Mouse (Mus musculus): ENCODE results near the gene Prdx5.
A peak's percentile ranks its signal among the peaks of the same experiment; 100 is the strongest.

Prdx5 gene

GRCm38 (mm10) chr19:6909507-6910289, at the start of gene Prdx5, which contains the start of gene Trmt112:
Gene Prdx5, minus strand, starts transcription at chr19:6910106.
Gene Trmt112, plus strand, starts transcription at chr19:6909698.
- peak; percentile 98 for DNase-seq (ENCODE audit: low read depth, low spot score)

GRCm38 (mm10) chr19:6956461-6956860, 46.6 kb upstream of the Prdx5 start:
- no peak for DNase-seq (ENCODE audit: low read depth, low spot score)

GRCm38 (mm10) chr19:6955424-6955823, 45.5 kb upstream of the Prdx5 start:
- DNase-seq (ENCODE audit: low read depth, low spot score), result no peak

- DNase-seq (ENCODE audit: low read depth, low spot score), result no peak
These were observed 44.1 kb upstream of the Prdx5 start for GRCm38 (mm10) chr19:6954046-6954445.

GRCm38 (mm10) chr19:6952712-6953037, 42.8 kb upstream of the Prdx5 start:
- DNase-seq (ENCODE audit: low read depth, low spot score), result no peak

- peak; percentile 63 for DNase-seq (ENCODE audit: low read depth, low spot score)
These were observed 42.2 kb upstream of the Prdx5 start for GRCm38 (mm10) chr19:6951994-6952711.

- DNase-seq (ENCODE audit: low read depth, low spot score), result peak; percentile 97
These were observed 41.6 kb upstream of the Prdx5 start for GRCm38 (mm10) chr19:6951381-6951968.

- DNase-seq (ENCODE audit: low read depth, low spot score), result peak; percentile 83
These were observed 40.8 kb upstream of the Prdx5 start for GRCm38 (mm10) chr19:6950613-6951153.

- no peak for DNase-seq (ENCODE audit: low read depth, low spot score)
These were observed 40.0 kb upstream of the Prdx5 start for GRCm38 (mm10) chr19:6949951-6950350.

GRCm38 (mm10) chr19:6949532-6949931, 39.6 kb upstream of the Prdx5 start:
- no peak for DNase-seq (ENCODE audit: low read depth, low spot score)

GRCm38 (mm10) chr19:6948186-6948585, 38.3 kb upstream of the Prdx5 start:
- no peak for DNase-seq (ENCODE audit: low read depth, low spot score)

GRCm38 (mm10) chr19:6947742-6948141, 37.8 kb upstream of the Prdx5 start:
- DNase-seq (ENCODE audit: low read depth, low spot score), result peak; percentile 68

- DNase-seq (ENCODE audit: low read depth, low spot score), result no peak
These were observed 33.8 kb upstream of the Prdx5 start for GRCm38 (mm10) chr19:6943709-6944108.

- DNase-seq (ENCODE audit: low read depth, low spot score), result no peak
These were observed 32.9 kb upstream of the Prdx5 start for GRCm38 (mm10) chr19:6942764-6943163.

- DNase-seq (ENCODE audit: low read depth, low spot score), result peak; percentile 96
These were observed 32.4 kb upstream of the Prdx5 start, which contains the start of gene Gpr137 for GRCm38 (mm10) chr19:6942249-6942691. Gene Gpr137, minus strand, starts transcription at chr19:6942480.

GRCm38 (mm10) chr19:6941372-6942248, 31.7 kb upstream of the Prdx5 start, which contains the start of gene Bad:
Gene Bad, plus strand, starts transcription at chr19:6941861.
- peak; percentile 89 for DNase-seq (ENCODE audit: low read depth, low spot score)

- DNase-seq (ENCODE audit: low read depth, low spot score), result peak; percentile 21
These were observed 30.8 kb upstream of the Prdx5 start for GRCm38 (mm10) chr19:6940396-6941351.

- DNase-seq (ENCODE audit: low read depth, low spot score), result no peak
These were observed 29.4 kb upstream of the Prdx5 start for GRCm38 (mm10) chr19:6939106-6940002.

Data from R1 (cell line).